Mouse (Mus musculus) heart, adult 8-10 months (tissue): ENCODE results near the gene Eprs. TPM values are rescaled to one million over a fixed set of nuclear protein-coding genes. Genes with fewer than 3 reads are reported as not detected.

Experiments used
- DNase-seq: peaks from one replicate; pipeline ENCODE4 v3.0.0; 2022; ENCODE audit warnings: low spot score
- microRNA-seq: library from miRNA; unstranded; fragments of <30 nt; microRNA quantifications from one replicate; pipeline ENCODE4 v1.2.0, GENCODE M21; 2022
- total RNA-seq, 4 experiments: library from RNA; stranded (reverse); gene quantifications; 2 replicates each; pipeline ENCODE4 v1.2.4; 2022

Gene Eprs
- total RNA-seq, 4 experiments from 2014 or later: 75.6 to 98.6 (median 80.3) TPM

DNA sequence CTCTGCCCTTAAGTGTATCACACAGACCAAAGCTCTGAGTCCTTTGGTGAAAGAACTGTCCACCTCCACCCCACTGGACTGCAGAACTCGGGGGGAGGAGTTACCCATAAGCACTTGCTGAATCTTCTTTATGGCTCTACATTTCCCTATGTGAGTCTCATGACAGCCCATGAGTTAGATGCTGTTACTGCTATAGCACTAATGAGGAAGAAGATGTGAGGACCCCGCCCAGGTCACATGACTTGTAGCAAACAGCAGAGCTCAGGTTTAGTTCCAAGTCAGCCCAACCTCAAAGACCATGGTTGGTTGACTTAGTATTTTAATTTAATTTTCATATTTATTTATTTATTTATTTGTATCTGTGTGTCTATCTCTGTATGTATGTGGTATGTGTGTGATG is 86.9 kb downstream of the Eprs start:
- DNase-seq: no peak

DNA sequence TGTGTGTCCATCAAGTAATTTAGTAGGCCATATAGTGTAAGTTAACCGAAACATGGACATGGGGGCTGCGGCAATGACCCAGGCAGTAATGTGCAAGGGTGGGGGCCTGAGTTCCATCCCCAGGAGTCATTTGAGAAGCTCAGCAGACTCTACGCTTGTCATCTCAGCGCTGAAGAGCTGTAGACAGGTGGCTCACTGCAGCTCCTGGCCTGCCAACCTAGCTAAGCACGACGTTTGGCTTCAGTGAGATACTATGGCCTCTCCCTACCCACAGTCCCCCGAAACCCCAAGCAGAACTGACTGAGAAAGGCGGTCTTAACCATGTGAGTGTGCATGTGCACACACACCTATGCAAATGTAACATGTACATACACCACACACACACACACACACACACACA is 88.2 kb downstream of the Eprs start:
- DNase-seq: no peak

DNA sequence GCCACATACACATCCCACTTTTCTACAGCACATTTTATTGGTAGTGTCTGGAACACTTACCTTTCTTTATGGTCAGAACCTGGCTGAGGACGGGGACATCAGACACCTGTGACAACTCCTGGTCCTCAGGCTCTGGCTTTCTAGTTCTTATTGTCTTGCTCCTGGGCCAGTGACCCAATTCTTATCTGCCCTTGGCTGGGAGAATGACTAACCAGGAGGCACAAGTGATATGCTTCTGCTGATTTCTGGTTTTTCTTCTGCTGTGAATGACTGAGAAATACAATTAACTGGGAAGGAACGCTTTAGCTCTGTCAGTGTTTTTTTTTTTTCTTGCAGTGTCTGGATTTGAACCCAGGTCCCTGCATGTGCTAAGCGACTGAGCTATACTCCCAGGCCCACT is 88.7 kb downstream of the Eprs start:
- no peak for DNase-seq

DNA sequence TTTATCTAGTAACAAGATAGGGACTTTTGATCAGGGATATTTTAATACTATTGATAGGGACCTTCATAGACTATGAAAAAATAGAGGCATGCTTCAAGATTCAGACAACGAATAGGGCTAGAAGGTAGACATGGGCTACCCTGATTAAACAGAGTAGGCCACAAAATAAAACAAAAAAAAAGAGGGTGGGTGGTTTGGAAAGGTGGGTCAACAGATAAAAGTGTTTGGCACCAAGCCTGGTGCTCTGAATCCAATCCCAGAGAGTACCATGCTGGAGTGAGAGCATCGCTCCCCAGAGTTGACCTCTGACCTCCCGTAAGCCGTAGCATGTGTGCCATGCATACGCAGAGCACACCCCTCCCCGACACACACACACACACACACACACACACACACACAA is 89.6 kb downstream of the Eprs start:
- no peak for DNase-seq

DNA sequence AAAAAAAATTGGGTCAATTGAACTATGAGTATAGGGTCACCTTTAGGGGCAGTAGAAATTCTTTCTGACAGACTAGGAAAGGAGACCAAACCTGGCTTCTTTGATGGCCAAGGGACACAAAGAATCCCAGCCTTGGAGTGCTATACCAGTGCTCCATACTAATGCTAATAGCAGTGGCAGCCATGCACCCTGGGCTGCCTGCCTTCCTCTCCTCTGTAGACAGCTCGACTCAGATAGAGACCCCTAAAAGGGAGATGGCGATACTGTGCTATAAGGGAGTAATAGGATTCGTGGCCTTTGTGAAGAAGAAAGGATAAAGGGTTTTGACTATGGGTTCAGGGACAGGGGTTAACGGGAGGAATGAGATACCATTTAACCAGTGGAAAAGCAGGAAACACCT is 91.3 kb downstream of the Eprs start:
- no peak for DNase-seq

DNA sequence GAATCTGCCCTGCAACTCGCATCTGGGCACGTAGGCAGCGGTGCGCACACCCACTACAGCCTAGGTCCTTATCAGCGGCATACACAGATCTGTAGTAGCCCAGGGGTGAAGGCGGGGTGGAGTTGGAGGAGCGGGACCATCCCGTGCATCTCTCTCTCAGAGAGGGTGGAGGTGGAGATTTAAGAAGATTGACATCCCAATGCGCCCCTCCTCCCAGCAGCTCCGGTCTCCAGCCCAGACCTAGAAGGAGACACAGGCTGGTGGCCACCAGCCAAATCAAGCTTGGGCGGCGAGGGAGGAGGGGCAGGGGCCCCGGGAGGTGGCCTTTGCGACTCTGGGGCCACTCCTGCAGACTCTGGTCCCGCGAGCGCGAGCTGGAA is 91.7 kb downstream of the Eprs start, which contains the start of gene Slc30a10:
Gene Slc30a10, plus strand, starts transcription at position 274 of the 380 bp plus-strand sequence.
- no peak for DNase-seq

DNA sequence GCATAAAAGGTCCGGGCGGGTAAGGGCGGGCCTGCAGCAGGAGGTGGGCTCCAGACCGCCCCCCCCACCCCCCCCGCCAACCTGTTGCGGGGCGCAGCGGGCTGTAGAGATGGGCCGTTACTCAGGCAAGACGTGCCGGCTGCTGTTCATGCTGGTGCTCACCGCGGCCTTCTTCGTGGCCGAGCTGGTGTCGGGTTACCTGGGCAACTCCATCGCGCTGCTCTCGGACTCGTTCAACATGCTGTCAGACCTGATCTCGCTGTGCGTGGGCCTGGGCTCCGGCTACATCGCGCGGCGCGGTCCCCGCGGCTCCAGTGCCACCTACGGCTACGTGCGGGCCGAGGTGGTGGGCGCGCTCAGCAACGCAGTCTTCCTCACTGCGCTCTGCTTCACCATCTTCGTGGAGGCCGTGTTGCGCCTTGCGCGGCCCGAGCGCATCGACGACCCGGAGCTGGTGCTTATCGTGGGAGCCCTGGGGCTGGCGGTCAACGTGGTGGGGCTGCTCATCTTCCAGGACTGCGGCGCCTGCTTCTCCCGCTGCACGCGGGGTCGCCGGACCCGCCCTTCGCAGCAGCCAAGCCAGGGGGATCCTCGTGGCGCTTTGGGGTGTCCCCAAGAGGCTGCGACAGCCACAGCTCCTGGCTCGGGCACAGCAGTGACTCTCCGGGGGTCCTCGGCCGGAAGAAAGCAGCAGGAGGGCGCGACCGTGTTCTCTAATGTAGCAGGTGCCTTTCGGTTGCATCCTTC is 92.3 kb downstream of the Eprs start:
- DNase-seq: no peak

DNA sequence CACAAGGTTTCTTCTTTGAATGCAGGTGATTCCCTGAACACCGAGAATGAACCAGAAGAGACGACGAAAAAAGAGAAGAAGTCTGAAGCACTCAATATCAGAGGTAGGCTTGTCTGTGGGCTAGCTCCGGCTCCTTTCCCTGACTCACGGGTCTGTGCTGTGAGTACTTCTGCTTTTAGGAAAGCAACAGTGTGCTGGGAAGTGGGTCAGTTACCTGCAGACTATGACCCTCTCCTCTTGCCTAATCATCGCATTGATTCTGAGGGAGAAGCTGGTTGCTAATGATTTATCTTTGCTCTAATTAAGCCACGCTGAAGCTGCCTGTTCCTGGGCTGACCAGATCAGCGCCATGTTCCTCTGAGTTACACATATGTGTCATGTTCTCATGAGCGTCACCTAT is 93.5 kb downstream of the Eprs start:
- DNase-seq: no peak

DNA sequence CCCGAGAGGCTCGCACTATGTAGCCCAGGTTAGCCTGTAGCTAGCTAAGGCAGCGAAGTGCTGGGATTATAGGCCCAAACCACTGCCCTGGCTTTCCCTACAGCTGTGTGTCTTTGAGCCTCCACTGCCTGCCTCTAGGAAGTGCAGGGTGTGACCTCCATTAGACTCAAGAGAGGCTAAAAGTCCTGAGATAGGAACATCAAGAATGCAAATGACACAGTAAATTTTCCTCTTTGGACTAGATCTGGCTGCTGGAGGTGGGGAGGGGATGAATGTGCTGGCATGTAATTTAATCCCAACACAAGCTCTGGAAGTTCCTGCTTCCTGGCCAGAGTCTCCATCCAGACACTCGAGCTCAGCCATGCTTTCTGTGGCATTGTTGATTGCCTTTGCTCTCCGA is 97.3 kb downstream of the Eprs start:
- no peak for DNase-seq

DNA sequence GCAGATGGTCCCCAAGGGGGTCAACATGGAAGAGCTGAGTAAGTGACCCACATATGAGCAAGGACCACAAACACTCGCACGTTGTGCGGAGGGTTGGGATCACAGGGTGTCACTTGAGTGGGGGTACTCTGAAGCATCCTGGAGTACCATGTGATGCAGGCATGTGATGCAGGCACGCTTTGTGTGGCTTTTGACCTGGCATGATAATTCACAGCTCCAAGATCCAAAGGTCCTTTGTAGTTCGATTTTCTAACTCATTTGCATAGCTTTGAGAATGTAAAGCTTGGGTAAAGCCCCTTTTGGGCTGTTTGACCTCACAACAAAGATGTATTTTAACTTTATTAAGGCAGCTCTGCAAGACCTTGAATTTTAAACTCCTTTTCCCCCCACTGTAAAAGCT is 100.0 kb downstream of the Eprs start:
- no peak for DNase-seq

DNA sequence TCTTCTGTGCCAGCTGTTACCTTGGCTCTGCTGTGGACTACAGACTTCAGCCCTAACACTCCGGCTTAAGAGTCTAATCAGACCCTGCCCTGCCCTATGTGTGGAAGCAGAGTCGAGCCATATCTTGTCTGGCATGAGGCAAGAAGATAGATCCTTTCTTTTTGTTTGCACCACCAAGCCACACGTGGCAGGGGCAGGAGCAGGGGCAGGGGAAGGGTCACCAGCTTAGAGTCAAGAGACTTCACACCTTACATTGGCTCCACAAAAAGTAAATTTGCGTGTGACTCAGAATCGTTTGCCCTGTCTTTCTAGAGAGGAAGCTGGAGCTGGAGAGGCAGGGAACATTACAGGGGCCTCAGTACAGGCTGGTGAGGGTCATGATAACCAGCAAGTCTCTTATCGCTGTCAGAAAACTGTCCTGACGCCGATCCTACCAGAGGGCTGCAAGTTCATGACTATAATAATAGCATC is 106.7 kb downstream of the Eprs start:
- DNase-seq: no peak

DNA sequence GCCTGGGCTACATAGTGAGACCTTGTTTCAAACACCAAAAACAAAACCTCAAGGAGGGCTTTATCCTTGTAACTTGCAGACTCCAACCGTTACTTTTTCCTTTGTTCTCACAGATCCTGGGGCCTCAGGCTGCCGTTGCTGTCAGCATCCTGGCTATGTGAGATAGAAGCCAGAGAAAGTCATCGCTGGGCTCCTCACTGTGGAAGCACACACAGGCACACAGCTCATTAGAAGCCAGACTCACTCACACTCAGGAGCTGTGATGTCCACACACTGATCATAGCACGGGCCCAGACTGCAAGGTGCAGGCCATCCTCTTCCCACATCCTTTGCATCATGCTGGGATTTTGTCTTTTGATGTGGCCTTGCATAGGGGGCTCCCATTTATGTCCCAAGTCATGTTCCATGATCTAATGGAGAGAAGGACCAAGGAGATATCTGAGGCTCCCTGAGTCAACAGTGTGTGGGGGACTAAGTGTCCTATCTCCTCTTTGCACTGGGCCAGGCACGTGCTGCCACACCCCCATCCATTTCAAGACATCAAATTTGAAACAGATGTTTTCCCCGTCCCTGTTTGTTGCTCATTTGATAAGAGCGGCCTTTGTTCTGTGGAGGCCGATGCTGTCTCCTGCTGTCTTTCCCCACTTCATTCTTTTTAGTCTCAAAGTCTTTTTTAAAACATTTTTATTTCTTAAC is 109.3 kb downstream of the Eprs start:
- DNase-seq: no peak

DNA sequence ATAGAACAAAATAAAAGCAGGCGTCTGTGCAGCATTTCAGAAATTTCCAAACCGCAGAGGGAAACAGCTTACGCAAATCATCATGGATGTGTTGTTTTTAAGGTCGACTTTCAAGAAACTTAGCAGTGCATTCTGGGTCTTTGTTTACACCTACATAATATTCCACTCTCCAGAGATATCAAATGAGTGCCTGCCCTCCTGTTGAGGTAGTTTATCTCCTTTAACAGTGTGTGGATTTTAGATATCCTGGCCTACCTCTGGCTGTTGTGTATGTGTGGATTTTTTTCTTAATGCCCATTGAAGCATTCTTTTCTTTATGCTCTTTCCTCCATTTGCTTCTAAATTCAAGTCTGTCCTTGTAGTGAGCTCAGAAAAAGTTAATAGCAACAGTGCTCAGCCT is 109.9 kb downstream of the Eprs start:
- no peak for DNase-seq

DNA sequence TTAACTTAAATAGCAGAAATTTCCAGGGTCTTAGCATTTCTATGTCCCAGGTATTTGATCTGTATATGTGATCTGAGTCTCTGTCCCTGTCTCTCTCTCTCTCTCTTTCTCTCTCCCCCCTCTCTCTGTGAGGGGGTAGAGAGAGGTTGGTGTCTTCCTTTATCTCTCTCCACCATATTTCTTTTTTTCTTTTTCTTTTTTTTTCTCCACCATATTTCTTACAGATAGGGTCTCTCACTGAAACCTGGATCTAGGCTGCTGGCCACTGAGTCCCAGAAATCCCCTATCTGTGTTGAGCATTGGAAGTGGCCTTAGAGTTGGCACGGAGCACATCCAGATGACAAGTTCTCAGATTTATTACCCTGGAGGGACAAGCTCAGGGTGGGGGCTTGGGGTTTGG is 110.6 kb downstream of the Eprs start:
- DNase-seq: no peak

Small RNA genes lying within 50 kb of the gene (microRNA-seq; reads per million reads assigned to microRNA genes)
- gene Mir194-1 (25.8 reads per million, percentile 40 among the genes with 10 or more reads in this experiment), gene Mir215 (77.3 reads per million, percentile 55 among the genes with 10 or more reads in this experiment)

Other genes with a start within 250 kb of the Eprs start
- gene Rab3gap2, start 158.9 kb upstream of the Eprs start, total RNA-seq: 10 to 100 TPM; 19.6 to 23.0 (median 20.8) TPM
- 10 to 100 TPM; 77.9 to 85.2 (median 83.3) TPM for gene Iars2, start 33.6 kb upstream of the Eprs start, total RNA-seq
- gene Bpnt1, start 30.9 kb upstream of the Eprs start, total RNA-seq: 10 to 100 TPM; 21.7 to 37.3 (median 30.3) TPM
- not detected for gene Slc30a10, start 91.8 kb downstream of the Eprs start, total RNA-seq